Mouse (Mus musculus): ENCODE data around the gene Calb2.
A peak's percentile ranks its signal among the peaks of the same experiment; 100 is the strongest.

Gene Calb2

GRCm38 (mm10) chr8:110168046-110168445, at the start of gene Calb2:
Calb2 (minus strand) TSS chr8:110168210.
- DNase-seq (ENCODE audit: low spot score in 2 of 2), result peak; percentile 46 to 77

DNA sequence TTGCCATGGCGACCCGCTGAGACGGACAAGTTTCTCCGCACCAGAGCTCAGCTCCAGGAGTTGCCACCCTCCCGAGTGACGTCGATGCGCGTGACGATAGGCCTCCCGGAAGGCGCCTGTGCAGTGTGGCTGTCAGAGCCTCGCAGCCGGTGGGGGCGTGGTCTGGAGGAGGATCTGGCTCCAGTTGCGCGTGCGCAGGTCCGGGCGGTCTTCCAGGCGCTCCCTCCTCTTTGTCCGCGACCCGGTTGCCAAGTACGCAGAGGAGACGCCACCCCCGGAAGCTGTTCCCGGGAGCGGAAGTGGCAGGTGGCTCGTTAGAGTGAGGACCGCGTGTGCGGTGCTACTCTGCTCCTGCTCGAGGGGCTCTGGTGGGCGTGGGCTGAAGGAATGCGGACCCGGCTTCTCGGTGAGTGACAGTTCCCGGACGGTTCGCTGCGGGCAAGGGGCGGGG, 49.7 kb upstream of the Calb2 start:
- DNase-seq (ENCODE audit: low spot score in 2 of 2), result peak; percentile 99 to 100

DNA sequence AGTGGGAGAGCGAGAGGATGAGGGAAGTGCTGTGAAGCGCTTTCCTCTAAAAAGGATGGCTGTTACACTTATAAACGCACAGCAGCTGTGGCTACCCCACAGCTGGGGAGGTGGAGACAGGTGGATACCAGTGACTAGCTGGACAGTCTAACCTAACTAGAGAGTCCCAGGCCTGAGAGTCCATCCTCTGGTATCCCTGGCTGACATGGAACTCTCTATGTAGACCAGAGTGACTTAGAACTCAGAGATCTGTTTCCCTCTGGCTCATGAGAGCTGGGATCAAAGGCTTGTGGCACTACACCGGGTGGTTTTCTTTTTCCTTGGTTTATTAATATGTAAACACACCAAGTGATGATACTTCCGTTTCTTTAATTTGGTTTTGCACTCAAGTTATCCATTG, 49.2 kb upstream of the Calb2 start:
- no peak for DNase-seq (ENCODE audit: low spot score in 2 of 2)

DNA sequence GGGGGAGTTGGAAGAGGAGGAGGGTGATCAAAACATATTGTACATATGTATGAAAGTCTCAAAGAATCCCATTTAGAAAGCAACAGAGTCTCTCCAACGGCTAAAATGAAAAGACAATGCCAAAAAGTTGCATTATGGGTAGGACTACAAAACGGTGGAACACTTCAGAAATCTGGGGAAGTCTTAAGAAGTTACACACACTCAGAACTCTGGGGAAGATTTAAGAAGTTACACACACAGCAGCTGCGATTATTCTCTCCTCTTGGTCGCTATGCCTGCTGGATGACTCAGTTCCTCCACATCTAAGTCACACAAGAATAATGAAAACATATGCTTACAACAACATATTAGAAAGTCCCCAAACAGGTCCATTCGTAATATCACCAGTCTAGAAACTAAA, 48.2 kb upstream of the Calb2 start:
- DNase-seq (ENCODE audit: low spot score in 2 of 2), result no peak

DNA sequence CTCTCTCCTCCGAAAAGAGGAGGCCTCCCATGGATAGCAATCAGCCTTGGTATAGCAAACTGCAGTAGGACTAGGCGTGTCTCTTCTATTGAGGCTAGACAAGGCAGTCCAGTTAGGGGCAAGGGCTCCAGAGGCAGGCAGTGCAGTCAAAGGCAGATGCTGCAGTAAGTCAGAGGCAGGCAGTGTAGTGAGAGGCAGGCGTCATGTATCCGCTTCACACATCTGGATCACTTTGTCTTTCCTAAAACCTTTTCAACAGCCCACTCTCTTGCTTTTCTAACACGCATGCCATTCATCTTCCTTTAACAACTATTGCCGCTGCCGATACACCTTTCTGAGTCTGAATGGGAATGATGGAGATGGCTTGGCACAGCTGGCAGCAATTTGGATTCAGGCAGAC, 47.4 kb upstream of the Calb2 start, which contains the start of gene Cmtr2:
Cmtr2 (plus strand) TSS at position 301 of the 400 bp plus-strand sequence.
- no peak for DNase-seq (ENCODE audit: low spot score in 2 of 2)

GRCm38 (mm10) chr8:110201806-110202205, 33.8 kb upstream of the Calb2 start:
- no peak for DNase-seq (ENCODE audit: low spot score in 2 of 2)

DNA sequence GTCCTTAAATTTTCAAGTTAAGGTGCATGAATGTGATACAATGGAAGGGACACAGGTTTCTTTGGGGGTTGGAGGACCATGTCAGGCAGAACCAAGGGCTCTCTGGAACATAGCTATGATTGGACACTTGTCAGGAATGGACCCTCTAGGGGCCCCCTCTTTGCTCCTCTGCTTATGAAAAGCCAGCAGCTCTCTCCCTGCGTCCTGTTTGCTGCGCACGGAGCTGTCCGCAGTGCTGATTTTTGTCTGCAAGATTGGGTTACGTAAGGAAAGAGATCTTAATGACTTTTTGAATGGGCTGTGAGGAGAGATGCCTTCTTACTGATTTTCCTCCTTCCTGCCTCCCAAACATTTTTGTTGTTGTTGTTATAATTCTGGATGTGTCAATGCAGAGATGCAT, 28.7 kb upstream of the Calb2 start:
- no peak for DNase-seq (ENCODE audit: low spot score in 2 of 2)

- DNase-seq (ENCODE audit: low spot score in 2 of 2), result no peak
Measured at GRCm38 (mm10) chr8:110188961-110189750, 21.1 kb upstream of the Calb2 start.

GRCm38 (mm10) chr8:110185538-110185937, 17.5 kb upstream of the Calb2 start:
- DNase-seq (ENCODE audit: low spot score in 2 of 2), result no peak

DNA sequence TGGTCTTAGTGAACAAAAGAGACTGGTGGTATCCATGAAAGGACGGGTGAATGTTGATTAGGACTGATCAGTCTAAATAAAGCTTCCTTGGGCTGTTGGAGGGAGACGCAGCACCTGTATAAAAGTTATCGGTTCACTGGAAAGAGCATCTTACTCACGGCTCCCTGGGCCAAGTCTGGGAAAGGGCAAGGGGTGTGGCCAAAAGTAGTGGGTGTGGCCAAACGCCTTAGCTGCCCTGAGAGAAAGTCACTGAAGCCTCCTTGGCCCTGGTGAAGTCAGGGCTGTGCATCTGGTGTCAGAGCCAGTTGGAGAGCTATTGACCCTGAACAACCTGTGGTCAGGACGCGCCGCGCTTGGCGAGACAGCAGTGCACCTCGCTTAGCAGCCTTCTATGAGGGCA, 15.7 kb upstream of the Calb2 start:
- no peak for DNase-seq (ENCODE audit: low spot score in 2 of 2)

- DNase-seq (ENCODE audit: low spot score in 2 of 2), result no peak
Measured at GRCm38 (mm10) chr8:110182735-110183367, 14.8 kb upstream of the Calb2 start.

GRCm38 (mm10) chr8:110177359-110178155, 9.5 kb upstream of the Calb2 start:
- DNase-seq (ENCODE audit: low spot score in 2 of 2), result peak; percentile 51 to 53

GRCm38 (mm10) chr8:110174826-110175225, 6.8 kb upstream of the Calb2 start:
- DNase-seq (ENCODE audit: low spot score in 2 of 2), result no peak

DNA sequence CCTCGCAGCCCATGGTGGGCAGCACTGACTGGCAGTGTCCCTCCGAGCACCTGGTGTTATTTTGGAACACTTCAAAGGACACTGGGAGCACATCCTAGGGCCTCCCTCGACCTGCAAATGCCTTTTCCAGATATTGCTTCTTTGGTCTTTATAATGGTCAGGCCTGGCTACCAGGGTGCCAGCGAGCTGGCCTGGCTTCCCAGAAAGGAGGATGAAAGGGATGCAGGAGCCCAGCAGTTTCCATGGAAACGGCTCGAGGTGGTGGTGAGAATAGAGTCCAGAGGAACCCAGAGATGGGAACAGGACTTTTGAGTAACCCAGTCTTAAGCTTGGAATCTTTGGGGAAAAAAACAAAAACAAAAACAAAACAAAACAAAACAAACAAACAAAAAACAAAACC, 4.2 kb upstream of the Calb2 start:
- DNase-seq (ENCODE audit: low spot score in 2 of 2), result no peak

GRCm38 (mm10) chr8:110166270-110166669, 1.7 kb downstream of the Calb2 start:
- DNase-seq (ENCODE audit: low spot score in 2 of 2), result no peak

DNA sequence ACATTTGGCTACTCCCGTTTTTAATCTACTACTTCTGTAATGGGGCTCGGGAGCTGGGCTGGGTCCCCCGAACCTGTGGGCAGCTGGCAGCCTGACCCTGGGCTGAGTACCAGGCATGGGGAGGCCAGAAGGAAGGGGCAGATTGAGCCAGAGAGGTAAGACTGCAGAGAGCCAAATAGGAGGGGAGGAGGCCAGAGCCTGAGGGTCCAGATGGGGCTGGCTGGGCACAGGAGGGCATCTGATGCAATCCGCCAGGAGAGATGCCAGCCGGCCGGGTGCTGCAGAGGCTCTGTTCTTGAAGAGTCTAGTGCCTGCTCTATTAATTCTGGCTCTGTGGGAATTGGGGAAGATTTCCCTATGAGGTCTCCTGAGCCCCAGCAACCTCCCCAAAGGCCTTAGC, 6.0 kb downstream of the Calb2 start:
- DNase-seq (ENCODE audit: low spot score in 2 of 2), result no peak

- DNase-seq (ENCODE audit: low spot score in 2 of 2), result no peak
Measured at GRCm38 (mm10) chr8:110152951-110153350, 15.1 kb downstream of the Calb2 start.

DNA sequence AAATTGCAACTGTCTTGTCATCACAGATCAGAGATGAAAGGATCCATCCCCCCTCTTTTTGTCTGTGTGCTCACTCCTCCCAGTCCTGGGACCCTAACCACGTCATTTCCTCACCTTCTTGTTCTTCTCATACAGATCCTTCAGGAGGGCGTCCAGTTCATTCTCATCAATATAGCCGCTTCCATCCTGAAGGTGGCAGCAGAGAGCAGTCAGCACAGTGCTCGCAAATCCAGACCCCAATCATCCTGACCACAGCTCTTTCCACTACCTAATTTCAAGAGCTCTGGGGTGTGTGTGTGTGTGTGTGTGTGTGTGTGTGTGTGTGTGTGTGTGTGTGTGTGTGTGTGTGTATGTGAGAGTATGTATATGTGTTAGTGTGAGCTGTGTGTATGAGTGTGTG, 22.5 kb downstream of the Calb2 start:
- peak in 1 of 2 experiments; percentile 44 for DNase-seq (ENCODE audit: low spot score in 2 of 2)

- DNase-seq (ENCODE audit: low spot score in 2 of 2), result no peak
Measured at GRCm38 (mm10) chr8:110140770-110141169, 27.2 kb downstream of the Calb2 start.

DNA sequence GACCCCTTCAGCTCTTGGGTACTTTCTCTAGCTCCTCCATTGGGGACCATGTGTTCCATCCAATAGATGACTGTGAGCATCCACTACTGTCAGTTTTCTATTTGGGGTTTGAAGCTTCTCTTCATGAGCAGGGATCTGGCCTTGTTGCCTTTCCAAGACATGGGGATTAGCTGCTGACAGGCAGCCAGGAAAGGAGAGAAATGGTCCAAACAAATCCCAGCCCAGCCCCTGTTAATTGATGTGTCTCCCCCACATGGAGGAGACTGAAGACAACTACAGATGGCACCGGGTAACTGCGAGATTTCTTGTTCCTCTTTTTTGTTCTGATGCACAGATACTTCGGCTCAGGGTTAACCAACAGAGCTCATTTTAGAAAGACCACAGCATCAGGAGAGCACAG, 27.9 kb downstream of the Calb2 start:
- DNase-seq (ENCODE audit: low spot score in 2 of 2), result no peak

GRCm38 (mm10) chr8:110135515-110135914, 32.5 kb downstream of the Calb2 start:
- no peak for DNase-seq (ENCODE audit: low spot score in 2 of 2)

GRCm38 (mm10) chr8:110134236-110134635, 33.8 kb downstream of the Calb2 start:
- no peak for DNase-seq (ENCODE audit: low spot score in 2 of 2)
